Mouse (Mus musculus) liver, adult 2 months (tissue): ENCODE data around the gene Cfap126.
"Not testable (repeated sequence)": the region's sequence is repeated elsewhere in the genome, so short reads cannot be mapped to it uniquely, and the experiment has no call there.

Experiments
- CTCF ChIP-seq: fragments of 200-500 bp; IDR thresholded peaks from 2 replicates; pipeline ENCODE4 v1.5.1; 2011; ENCODE audit warnings: low read depth, low read length, control low read depth
- POLR2A ChIP-seq: fragments of 200-500 bp; IDR thresholded peaks from 2 replicates; pipeline ENCODE4 v1.6.1; 2011; ENCODE audit warnings: low read length, control low read depth; ENCODE audit not compliant: insufficient read depth; ENCODE audit errors: extremely low read depth

DNA sequence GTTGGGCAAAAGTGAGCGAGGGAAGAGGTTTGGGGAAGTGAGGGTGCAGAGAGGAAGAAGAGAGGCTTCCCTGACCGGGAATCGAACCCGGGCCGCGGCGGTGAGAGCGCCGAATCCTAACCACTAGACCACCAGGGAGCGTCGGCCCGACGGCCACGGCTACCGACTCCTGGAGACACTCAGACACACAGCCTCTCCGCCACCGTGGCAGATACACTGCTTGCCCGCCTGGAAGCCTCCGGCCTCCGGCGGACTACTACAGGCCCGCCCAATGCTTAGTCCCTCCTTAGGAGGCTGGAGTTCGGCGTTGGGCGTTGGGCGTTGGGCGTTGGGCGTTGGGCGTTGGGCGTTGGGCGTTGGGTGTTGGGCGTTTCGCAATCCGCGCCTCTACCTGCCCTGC is 42.0 kb upstream of the Cfap126 start:
- TF ChIP-seq CTCF, POLR2A: not testable (repeated sequence)
